Mouse (Mus musculus): ENCODE measurements around the gene Usb1.

- TF ChIP-seq CTCF (IDR thresholded peaks at IDR 0.05; ENCODE audit: low read depth, low read length) (no peak), POLR2A (IDR thresholded peaks at IDR 0.05; ENCODE audit: extremely low read depth, insufficient read depth, low read length) (no peak)
These were observed 44.4 kb downstream of the Usb1 start for GRCm38 (mm10) chr8:95376309-95376999.
